Mouse (Mus musculus): ENCODE data around the gene Kin. TPM values are rescaled to one million over a fixed set of nuclear protein-coding genes. Genes with fewer than 3 reads are reported as not detected.

The Kin gene
- polyA plus RNA-seq, 1 experiment, result 9.9 TPM

DNA sequence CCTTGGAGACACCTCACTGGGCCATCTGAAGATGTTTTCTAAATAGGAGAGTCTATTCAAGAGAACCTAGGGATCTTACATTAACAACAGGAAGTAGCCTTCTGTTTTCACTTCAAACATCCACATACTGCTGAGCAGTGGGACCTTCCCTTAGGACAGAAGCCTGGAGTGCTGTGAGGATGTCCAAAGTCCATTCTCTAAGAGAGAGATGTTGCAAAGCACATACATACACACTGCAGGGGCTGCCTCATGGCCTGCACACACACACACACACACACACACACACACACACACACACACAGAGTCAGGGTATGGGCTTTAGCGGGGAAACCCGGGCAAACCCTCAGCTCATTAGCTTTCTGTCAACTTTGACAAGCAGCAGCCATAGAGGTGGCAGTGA lies 20.1 kb downstream of the Kin start:
- TF ChIP-seq CTCF (IDR thresholded peaks at IDR 0.05; ENCODE audit: extremely low read depth, insufficient read depth, low read length) (no peak), POLR2A (IDR thresholded peaks at IDR 0.05; ENCODE audit: extremely low read depth, insufficient read depth, low read length) (no peak)
- H3K27ac ChIP-seq (ENCODE audit: insufficient read depth, low read length), result no peak overlapping the region
- no peak overlapping the region for H3K4me3 ChIP-seq (ENCODE audit: insufficient read depth, low read length)
- H3K4me1 ChIP-seq (ENCODE audit: control insufficient read depth, insufficient read depth, low read length), result no peaks in the 10 kb centered on the region

- H3K4me1 ChIP-seq (ENCODE audit: control insufficient read depth, insufficient read depth, low read length), result no peaks in the 10 kb centered on the region
- no peak overlapping the region for H3K4me3 ChIP-seq (ENCODE audit: insufficient read depth, low read length)
- H3K27ac ChIP-seq (ENCODE audit: insufficient read depth, low read length), result no peak overlapping the region
- TF ChIP-seq POLR2A (IDR thresholded peaks at IDR 0.05; ENCODE audit: extremely low read depth, insufficient read depth, low read length) (no peak), CTCF (IDR thresholded peaks at IDR 0.05; ENCODE audit: extremely low read depth, insufficient read depth, low read length) (peak; percentile 97)
These were observed 20.8 kb downstream of the Kin start for GRCm38 (mm10) chr2:10101180-10101579.

DNA sequence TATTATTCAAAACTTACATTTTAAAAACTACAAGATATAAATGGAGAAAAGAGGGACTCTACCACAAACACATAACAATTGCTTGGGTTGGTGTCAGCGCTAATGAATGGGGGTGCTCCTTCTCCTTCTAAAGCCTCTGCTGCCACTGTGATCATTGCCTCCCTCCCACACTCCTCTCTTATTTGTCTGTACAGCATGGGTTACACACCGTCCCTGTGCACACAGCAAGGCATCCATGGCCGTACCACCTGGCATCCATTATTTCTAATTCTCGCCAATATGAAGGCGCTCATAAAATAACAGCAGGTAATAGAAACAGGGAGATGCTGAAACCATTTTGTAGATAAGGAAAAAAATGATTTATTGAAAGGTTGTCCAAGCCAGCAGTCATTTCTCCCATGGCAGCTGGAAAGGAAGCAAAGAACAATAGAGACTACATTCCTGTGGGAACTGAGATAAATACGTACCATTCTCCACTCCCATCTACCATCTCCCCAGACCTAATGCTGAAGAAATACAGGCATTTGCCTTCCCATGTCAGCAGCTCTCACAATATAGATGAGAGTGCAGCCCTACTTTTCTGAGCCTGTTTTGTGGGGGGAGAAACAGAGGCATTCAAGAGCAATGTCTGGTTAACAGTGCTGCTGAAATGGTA lies 28.3 kb downstream of the Kin start:
- H3K4me3 ChIP-seq (ENCODE audit: insufficient read depth, low read length), result no peak overlapping the region
- H3K27ac ChIP-seq (ENCODE audit: insufficient read depth, low read length), result no peak overlapping the region
- TF ChIP-seq POLR2A (IDR thresholded peaks at IDR 0.05; ENCODE audit: extremely low read depth, insufficient read depth, low read length) (no peak), CTCF (IDR thresholded peaks at IDR 0.05; ENCODE audit: extremely low read depth, insufficient read depth, low read length) (no peak)
- H3K4me1 ChIP-seq (ENCODE audit: control insufficient read depth, insufficient read depth, low read length), result no peaks in the 10 kb centered on the region

DNA sequence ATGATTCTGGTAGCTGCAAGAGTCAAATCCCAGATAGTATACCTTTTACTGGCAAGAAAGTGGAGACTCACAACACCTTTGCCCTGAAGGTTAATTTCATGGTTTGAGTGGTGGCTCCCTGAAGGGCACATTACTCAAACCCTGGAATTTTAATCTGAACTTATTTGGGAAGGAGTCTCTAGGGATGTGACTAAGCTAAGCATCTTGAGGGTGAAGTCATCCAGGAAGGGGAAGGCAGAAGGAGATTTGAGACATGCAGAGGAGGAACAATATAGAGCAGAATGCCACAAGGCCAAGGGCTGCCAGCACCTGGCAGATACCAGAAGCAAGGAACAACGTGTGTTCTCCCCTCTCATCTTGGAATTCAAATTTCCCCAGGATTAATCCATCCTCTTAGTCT lies 38.4 kb downstream of the Kin start:
- Histone ChIP-seq H3K4me1 (ENCODE audit: control insufficient read depth, insufficient read depth, low read length) (no peaks in the 10 kb centered on the region), H3K4me3 (ENCODE audit: insufficient read depth, low read length) (no peak overlapping the region), H3K27ac (ENCODE audit: insufficient read depth, low read length) (no peak overlapping the region)
- no peak for TF ChIP-seq CTCF (IDR thresholded peaks at IDR 0.05; ENCODE audit: extremely low read depth, insufficient read depth, low read length)
- TF ChIP-seq POLR2A (IDR thresholded peaks at IDR 0.05; ENCODE audit: extremely low read depth, insufficient read depth, low read length), result no peak

GRCm38 (mm10) chr2:10119276-10119675 lies 38.9 kb downstream of the Kin start:
- Histone ChIP-seq H3K27ac (ENCODE audit: insufficient read depth, low read length) (no peak overlapping the region), H3K4me3 (ENCODE audit: insufficient read depth, low read length) (no peak overlapping the region), H3K4me1 (ENCODE audit: control insufficient read depth, insufficient read depth, low read length) (no peaks in the 10 kb centered on the region)
- TF ChIP-seq CTCF (IDR thresholded peaks at IDR 0.05; ENCODE audit: extremely low read depth, insufficient read depth, low read length) (no peak), POLR2A (IDR thresholded peaks at IDR 0.05; ENCODE audit: extremely low read depth, insufficient read depth, low read length) (no peak)

DNA sequence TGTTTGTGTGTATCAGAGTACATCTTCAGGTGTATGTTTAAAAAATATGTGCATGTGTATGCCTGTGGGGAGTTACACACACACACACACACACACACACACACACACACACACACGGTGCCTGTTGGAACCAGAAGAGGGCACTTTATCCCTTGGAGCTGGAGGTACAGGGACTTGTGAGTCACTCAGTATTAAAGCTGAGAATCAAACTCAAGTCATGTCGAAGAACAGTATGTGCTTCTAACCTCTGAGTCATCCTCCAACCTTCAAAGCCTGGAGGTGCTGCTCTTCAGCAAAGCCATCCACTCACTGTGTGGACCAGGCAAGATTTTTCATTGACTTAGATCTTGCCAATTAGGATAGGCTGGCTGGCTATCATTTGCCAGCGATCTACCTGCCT lies 41.4 kb downstream of the Kin start:
- Histone ChIP-seq H3K4me1 (ENCODE audit: control insufficient read depth, insufficient read depth, low read length) (no peaks in the 10 kb centered on the region), H3K27ac (ENCODE audit: insufficient read depth, low read length) (no peak overlapping the region), H3K4me3 (ENCODE audit: insufficient read depth, low read length) (no peak overlapping the region)
- no peak for TF ChIP-seq POLR2A (IDR thresholded peaks at IDR 0.05; ENCODE audit: extremely low read depth, insufficient read depth, low read length)
- TF ChIP-seq CTCF (IDR thresholded peaks at IDR 0.05; ENCODE audit: extremely low read depth, insufficient read depth, low read length), result no peak

- no peak for TF ChIP-seq POLR2A (IDR thresholded peaks at IDR 0.05; ENCODE audit: extremely low read depth, insufficient read depth, low read length)
- TF ChIP-seq CTCF (IDR thresholded peaks at IDR 0.05; ENCODE audit: extremely low read depth, insufficient read depth, low read length), result no peak
- Histone ChIP-seq H3K27ac (ENCODE audit: insufficient read depth, low read length) (no peak overlapping the region), H3K4me3 (ENCODE audit: insufficient read depth, low read length) (no peak overlapping the region), H3K4me1 (ENCODE audit: control insufficient read depth, insufficient read depth, low read length) (no peaks in the 10 kb centered on the region; the same call in 1 of the 2 replicates)
These were observed 45.7 kb downstream of the Kin start for GRCm38 (mm10) chr2:10126122-10126521.

GRCm38 (mm10) chr2:10127471-10127870 lies 47.1 kb downstream of the Kin start:
- no peak overlapping the region for H3K4me3 ChIP-seq (ENCODE audit: insufficient read depth, low read length)
- no peak for TF ChIP-seq POLR2A (IDR thresholded peaks at IDR 0.05; ENCODE audit: extremely low read depth, insufficient read depth, low read length)
- TF ChIP-seq CTCF (IDR thresholded peaks at IDR 0.05; ENCODE audit: extremely low read depth, insufficient read depth, low read length), result no peak
- no peak overlapping the region for H3K27ac ChIP-seq (ENCODE audit: insufficient read depth, low read length)
- no peaks in the 10 kb centered on the region; the same call in 1 of the 2 replicates for H3K4me1 ChIP-seq (ENCODE audit: control insufficient read depth, insufficient read depth, low read length)

GRCm38 (mm10) chr2:10128571-10128970 lies 48.2 kb downstream of the Kin start:
- TF ChIP-seq POLR2A (IDR thresholded peaks at IDR 0.05; ENCODE audit: extremely low read depth, insufficient read depth, low read length), result no peak
- no peak for TF ChIP-seq CTCF (IDR thresholded peaks at IDR 0.05; ENCODE audit: extremely low read depth, insufficient read depth, low read length)
- H3K27ac ChIP-seq (ENCODE audit: insufficient read depth, low read length), result no peak overlapping the region
- no peaks in the 10 kb centered on the region; the same call in 1 of the 2 replicates for H3K4me1 ChIP-seq (ENCODE audit: control insufficient read depth, insufficient read depth, low read length)
- H3K4me3 ChIP-seq (ENCODE audit: insufficient read depth, low read length), result no peak overlapping the region

GRCm38 (mm10) chr2:10130341-10130990 lies 50.1 kb downstream of the Kin start:
- H3K4me3 ChIP-seq (ENCODE audit: insufficient read depth, low read length), result no peak overlapping the region
- no peaks in the 10 kb centered on the region; the same call in 1 of the 2 replicates for H3K4me1 ChIP-seq (ENCODE audit: control insufficient read depth, insufficient read depth, low read length)
- no peak for TF ChIP-seq CTCF (IDR thresholded peaks at IDR 0.05; ENCODE audit: extremely low read depth, insufficient read depth, low read length)
- TF ChIP-seq POLR2A (IDR thresholded peaks at IDR 0.05; ENCODE audit: extremely low read depth, insufficient read depth, low read length), result no peak
- H3K27ac ChIP-seq (ENCODE audit: insufficient read depth, low read length), result no peak overlapping the region
